Mouse (Mus musculus) adrenal gland, adult 10 weeks (tissue): ENCODE results near the gene Nlrp14. TPM values are rescaled to one million over a fixed set of nuclear protein-coding genes. Genes with fewer than 3 reads are reported as not detected.

Experiments
- polyA plus RNA-seq: library from polyadenylated mRNA; stranded (reverse); fragments of 350-450 nt; fragmentation: Illumina TruSeq; extraction: RNeasy Lipid Tissue Mini Kit (QIAGEN cat#74804); gene quantifications from one replicate; pipeline ENCODE4 v1.2.3, GENCODE M21; 2014; ENCODE audit warnings: low read depth, low replicate concordance

The Nlrp14 gene
- not detected for polyA plus RNA-seq

GRCm38 (mm10) chr7:107166690-107167089 is at the start of gene Nlrp14:
Gene Nlrp14, plus strand, starts transcription at chr7:107166990.

DNA sequence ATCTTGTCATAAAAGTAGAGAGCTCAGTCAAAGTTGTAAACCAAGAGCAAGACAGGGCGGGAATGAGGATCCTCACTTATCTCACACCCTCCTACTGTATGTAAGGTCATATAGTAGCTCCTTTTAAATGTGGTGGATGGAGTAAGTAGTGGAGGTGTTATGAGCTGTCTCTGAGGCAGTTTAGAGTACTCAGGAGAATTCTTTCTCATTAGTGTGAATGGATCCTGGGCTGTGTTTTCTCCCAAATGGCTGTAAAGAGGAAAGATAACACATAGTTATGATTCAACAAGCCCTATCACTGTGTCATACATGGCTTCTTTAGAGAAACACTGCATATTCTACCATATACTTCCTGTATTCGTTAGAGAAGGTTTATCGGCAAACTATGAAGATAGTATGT is 35.8 kb upstream of the Nlrp14 start, which contains the start of gene Olfr715:
Gene Olfr715 (minus strand): TSS at position 101 of the 400 bp plus-strand sequence.

GRCm38 (mm10) chr7:107138027-107138426 is 28.8 kb upstream of the Nlrp14 start, which contains the start of gene Olfr716:
Gene Olfr716, plus strand, starts transcription at chr7:107138327.

GRCm38 (mm10) chr7:107209204-107209860 is 42.5 kb downstream of the Nlrp14 start, which contains the start of gene Rbmxl2:
Gene Rbmxl2, plus strand, starts transcription at chr7:107209445.

Other genes with a start within 250 kb of the Nlrp14 start
- not detected for gene Olfr709-ps1, start 234.8 kb upstream of the Nlrp14 start, polyA plus RNA-seq
- not detected for gene Olfr710, start 218.7 kb upstream of the Nlrp14 start, polyA plus RNA-seq
- not detected for gene Olfr6, start 203.1 kb upstream of the Nlrp14 start, polyA plus RNA-seq
- gene Olfr711, start 191.5 kb upstream of the Nlrp14 start, polyA plus RNA-seq: not detected
- gene Olfr2, start 160.9 kb upstream of the Nlrp14 start, polyA plus RNA-seq: not detected
- not detected for gene Olfr713, start 135.8 kb upstream of the Nlrp14 start, polyA plus RNA-seq
- gene Olfr714, start 96.0 kb upstream of the Nlrp14 start, polyA plus RNA-seq: not detected
- not detected for gene Olfr17, start 73.8 kb upstream of the Nlrp14 start, polyA plus RNA-seq
- gene Olfr715b, start 56.6 kb upstream of the Nlrp14 start, polyA plus RNA-seq: not detected
- not detected for gene Olfr715, start 35.9 kb upstream of the Nlrp14 start, polyA plus RNA-seq
- gene Olfr716, start 28.7 kb upstream of the Nlrp14 start, polyA plus RNA-seq: not detected
- not detected for gene Rbmxl2, start 42.5 kb downstream of the Nlrp14 start, polyA plus RNA-seq
- 3.0 TPM for gene Syt9, start 203.7 kb downstream of the Nlrp14 start, polyA plus RNA-seq